Mouse (Mus musculus): ENCODE data around the gene Nrxn1. TPM values are rescaled to one million over a fixed set of nuclear protein-coding genes. Genes with fewer than 3 reads are reported as not detected.

The Nrxn1 gene
- polyA plus RNA-seq, 1 experiment from 2014 or later = 25.7 TPM

- 62% methylated on average over 4 of the region's 4 CpGs for WGBS
- Histone ChIP-seq H3K27me3 (ENCODE audit: control insufficient read depth, insufficient read depth, low read length) (0 out of 2 replicates have a peak, but pooled peaks cover 3% of the 10 kb centered on the region), H3K9ac (ENCODE audit: low read length) (no peak overlapping the region), H3K36me3 (ENCODE audit: control insufficient read depth, insufficient read depth, low read length) (no peaks in the 10 kb centered on the region), H3K4me3 (ENCODE audit: low read depth, low read length) (no peak overlapping the region), H3K4me2 (ENCODE audit: low read depth) (no peak overlapping the region), H3K27ac (ENCODE audit: low read depth, low read length) (no peak overlapping the region), H3K4me1 (ENCODE audit: control insufficient read depth, insufficient read depth, low read length) (no peaks in the 10 kb centered on the region), H3K9me3 (ENCODE audit: control insufficient read depth, low read length) (no peaks in the 10 kb centered on the region)
- DNase-seq (ENCODE audit: low spot score) (no peak), ATAC-seq (ENCODE audit: insufficient read depth, low FRiP score, low TSS enrichment) (no peak)
Observed at GRCm38 (mm10) chr17:90453280-90453679, 639.6 kb downstream of the Nrxn1 start.

- 59% methylated on average over 2 of the region's 2 CpGs for WGBS
- Histone ChIP-seq H3K9me3 (ENCODE audit: control insufficient read depth, low read length) (no peaks in the 10 kb centered on the region), H3K4me3 (ENCODE audit: low read depth, low read length) (no peak overlapping the region), H3K4me2 (ENCODE audit: low read depth) (no peak overlapping the region), H3K27ac (ENCODE audit: low read depth, low read length) (no peak overlapping the region), H3K27me3 (ENCODE audit: control insufficient read depth, insufficient read depth, low read length) (0 out of 2 replicates have a peak, but pooled peaks cover 3% of the 10 kb centered on the region), H3K4me1 (ENCODE audit: control insufficient read depth, insufficient read depth, low read length) (no peaks in the 10 kb centered on the region), H3K9ac (ENCODE audit: low read length) (no peak overlapping the region), H3K36me3 (ENCODE audit: control insufficient read depth, insufficient read depth, low read length) (no peaks in the 10 kb centered on the region)
- ATAC-seq (ENCODE audit: insufficient read depth, low FRiP score, low TSS enrichment) = no peak
- no peak for DNase-seq (ENCODE audit: low spot score)
Observed at GRCm38 (mm10) chr17:90452770-90453169, 640.1 kb downstream of the Nrxn1 start.

GRCm38 (mm10) chr17:90451384-90451783, 641.5 kb downstream of the Nrxn1 start:
- H3K9me3 ChIP-seq (ENCODE audit: control insufficient read depth, low read length) = no peaks in the 10 kb centered on the region
- no peak overlapping the region for H3K9ac ChIP-seq (ENCODE audit: low read length)
- H3K4me1 ChIP-seq (ENCODE audit: control insufficient read depth, insufficient read depth, low read length) = no peaks in the 10 kb centered on the region
- H3K4me3 ChIP-seq (ENCODE audit: low read depth, low read length) = no peak overlapping the region
- 66% methylated on average over 2 of the region's 2 CpGs for WGBS
- ATAC-seq (ENCODE audit: insufficient read depth, low FRiP score, low TSS enrichment) (no peak), DNase-seq (ENCODE audit: low spot score) (no peak)
- no peak overlapping the region for H3K27ac ChIP-seq (ENCODE audit: low read depth, low read length)
- no peaks in the 10 kb centered on the region for H3K36me3 ChIP-seq (ENCODE audit: control insufficient read depth, insufficient read depth, low read length)
- H3K27me3 ChIP-seq (ENCODE audit: control insufficient read depth, insufficient read depth, low read length) = 0 out of 2 replicates have a peak, but pooled peaks cover 3% of the 10 kb centered on the region
- no peak overlapping the region for H3K4me2 ChIP-seq (ENCODE audit: low read depth)

- no peak overlapping the region for H3K4me3 ChIP-seq (ENCODE audit: low read depth, low read length)
- H3K9me3 ChIP-seq (ENCODE audit: control insufficient read depth, low read length) = no peaks in the 10 kb centered on the region
- no peak for ATAC-seq (ENCODE audit: insufficient read depth, low FRiP score, low TSS enrichment)
- H3K27ac ChIP-seq (ENCODE audit: low read depth, low read length) = no peak overlapping the region
- H3K4me2 ChIP-seq (ENCODE audit: low read depth) = no peak overlapping the region
- H3K27me3 ChIP-seq (ENCODE audit: control insufficient read depth, insufficient read depth, low read length) = no peaks in the 10 kb centered on the region
- no peaks in the 10 kb centered on the region for H3K4me1 ChIP-seq (ENCODE audit: control insufficient read depth, insufficient read depth, low read length)
- no peak for DNase-seq (ENCODE audit: low spot score)
- H3K9ac ChIP-seq (ENCODE audit: low read length) = no peak overlapping the region
- H3K36me3 ChIP-seq (ENCODE audit: control insufficient read depth, insufficient read depth, low read length) = no peaks in the 10 kb centered on the region
Observed at GRCm38 (mm10) chr17:90443067-90443466, 649.8 kb downstream of the Nrxn1 start.

- no peaks in the 10 kb centered on the region for H3K4me1 ChIP-seq (ENCODE audit: control insufficient read depth, insufficient read depth, low read length)
- no peaks in the 10 kb centered on the region for H3K9me3 ChIP-seq (ENCODE audit: control insufficient read depth, low read length)
- ATAC-seq (ENCODE audit: insufficient read depth, low FRiP score, low TSS enrichment) (no peak), DNase-seq (ENCODE audit: low spot score) (no peak)
- no peak overlapping the region for H3K27ac ChIP-seq (ENCODE audit: low read depth, low read length)
- no peak overlapping the region for H3K4me3 ChIP-seq (ENCODE audit: low read depth, low read length)
- H3K27me3 ChIP-seq (ENCODE audit: control insufficient read depth, insufficient read depth, low read length) = no peaks in the 10 kb centered on the region
- no peaks in the 10 kb centered on the region for H3K36me3 ChIP-seq (ENCODE audit: control insufficient read depth, insufficient read depth, low read length)
- no peak overlapping the region for H3K4me2 ChIP-seq (ENCODE audit: low read depth)
- H3K9ac ChIP-seq (ENCODE audit: low read length) = no peak overlapping the region
Observed at GRCm38 (mm10) chr17:90435836-90436235, 657.0 kb downstream of the Nrxn1 start.

GRCm38 (mm10) chr17:90435371-90435770, 657.5 kb downstream of the Nrxn1 start:
- H3K4me2 ChIP-seq (ENCODE audit: low read depth) = no peak overlapping the region
- ATAC-seq (ENCODE audit: insufficient read depth, low FRiP score, low TSS enrichment) (no peak), DNase-seq (ENCODE audit: low spot score) (no peak)
- H3K36me3 ChIP-seq (ENCODE audit: control insufficient read depth, insufficient read depth, low read length) = no peaks in the 10 kb centered on the region
- no peaks in the 10 kb centered on the region for H3K4me1 ChIP-seq (ENCODE audit: control insufficient read depth, insufficient read depth, low read length)
- 79% methylated on average over 2 of the region's 2 CpGs for WGBS
- no peak overlapping the region for H3K4me3 ChIP-seq (ENCODE audit: low read depth, low read length)
- H3K9me3 ChIP-seq (ENCODE audit: control insufficient read depth, low read length) = no peaks in the 10 kb centered on the region
- H3K27ac ChIP-seq (ENCODE audit: low read depth, low read length) = no peak overlapping the region
- no peaks in the 10 kb centered on the region for H3K27me3 ChIP-seq (ENCODE audit: control insufficient read depth, insufficient read depth, low read length)
- no peak overlapping the region for H3K9ac ChIP-seq (ENCODE audit: low read length)

GRCm38 (mm10) chr17:90430211-90430610, 662.7 kb downstream of the Nrxn1 start:
- Histone ChIP-seq H3K9me3 (ENCODE audit: control insufficient read depth, low read length) (no peaks in the 10 kb centered on the region), H3K4me2 (ENCODE audit: low read depth) (no peak overlapping the region), H3K4me1 (ENCODE audit: control insufficient read depth, insufficient read depth, low read length) (no peaks in the 10 kb centered on the region), H3K9ac (ENCODE audit: low read length) (no peak overlapping the region), H3K27me3 (ENCODE audit: control insufficient read depth, insufficient read depth, low read length) (no peaks in the 10 kb centered on the region), H3K27ac (ENCODE audit: low read depth, low read length) (no peak overlapping the region), H3K36me3 (ENCODE audit: control insufficient read depth, insufficient read depth, low read length) (no peaks in the 10 kb centered on the region), H3K4me3 (ENCODE audit: low read depth, low read length) (no peak overlapping the region)
- no peak for ATAC-seq (ENCODE audit: insufficient read depth, low FRiP score, low TSS enrichment)
- no peak for DNase-seq (ENCODE audit: low spot score)
- WGBS = 88% methylated on average over 1 of the region's 1 CpGs

GRCm38 (mm10) chr17:90425974-90426373, 666.9 kb downstream of the Nrxn1 start:
- H3K4me3 ChIP-seq (ENCODE audit: low read depth, low read length) = no peak overlapping the region
- no peak for ATAC-seq (ENCODE audit: insufficient read depth, low FRiP score, low TSS enrichment)
- no peak overlapping the region for H3K27ac ChIP-seq (ENCODE audit: low read depth, low read length)
- no peaks in the 10 kb centered on the region for H3K4me1 ChIP-seq (ENCODE audit: control insufficient read depth, insufficient read depth, low read length)
- H3K9ac ChIP-seq (ENCODE audit: low read length) = no peak overlapping the region
- 86% methylated on average over 3 of the region's 3 CpGs for WGBS
- H3K9me3 ChIP-seq (ENCODE audit: control insufficient read depth, low read length) = no peaks in the 10 kb centered on the region
- no peak overlapping the region for H3K4me2 ChIP-seq (ENCODE audit: low read depth)
- DNase-seq (ENCODE audit: low spot score) = no peak
- H3K36me3 ChIP-seq (ENCODE audit: control insufficient read depth, insufficient read depth, low read length) = no peaks in the 10 kb centered on the region
- no peaks in the 10 kb centered on the region for H3K27me3 ChIP-seq (ENCODE audit: control insufficient read depth, insufficient read depth, low read length)

GRCm38 (mm10) chr17:90422591-90422990, 670.3 kb downstream of the Nrxn1 start:
- ATAC-seq (ENCODE audit: insufficient read depth, low FRiP score, low TSS enrichment) (no peak), DNase-seq (ENCODE audit: low spot score) (no peak)
- no peak overlapping the region for H3K4me2 ChIP-seq (ENCODE audit: low read depth)
- WGBS = 90% methylated on average over 3 of the region's 3 CpGs
- no peak overlapping the region for H3K9ac ChIP-seq (ENCODE audit: low read length)
- H3K27ac ChIP-seq (ENCODE audit: low read depth, low read length) = no peak overlapping the region
- no peaks in the 10 kb centered on the region for H3K4me1 ChIP-seq (ENCODE audit: control insufficient read depth, insufficient read depth, low read length)
- H3K9me3 ChIP-seq (ENCODE audit: control insufficient read depth, low read length) = no peaks in the 10 kb centered on the region
- H3K27me3 ChIP-seq (ENCODE audit: control insufficient read depth, insufficient read depth, low read length) = no peaks in the 10 kb centered on the region
- no peak overlapping the region for H3K4me3 ChIP-seq (ENCODE audit: low read depth, low read length)
- H3K36me3 ChIP-seq (ENCODE audit: control insufficient read depth, insufficient read depth, low read length) = no peaks in the 10 kb centered on the region

Data from neural tube, embryonic 11.5 days (tissue).